Mouse (Mus musculus) MEL (cell line): ENCODE measurements around the gene Macrod2.

Experiments used
- CTCF ChIP-seq, 3 experiments: IDR thresholded peaks in 2 of 3; conservative IDR thresholded peaks in 1 of 3; 2 replicates each; pipeline ENCODE4 v1.5.1; 2011 to 2012; ENCODE audit warnings: low read length in 3 of 3, low read depth in 2 of 3, mild to moderate bottlenecking in 2 of 3, improper control_type of control experiment in 1 of 3, inconsistent platforms in 1 of 3, mixed read lengths in 1 of 3, moderate library complexity in 1 of 3; ENCODE audit not compliant: control insufficient read depth in 1 of 3, insufficient read depth in 1 of 3, poor library complexity in 1 of 3, severe bottlenecking in 1 of 3
- E2F4 ChIP-seq: IDR thresholded peaks from 2 replicates; pipeline ENCODE4 v1.6.1; 2011; ENCODE audit warnings: low read depth, low read length, improper control_type of control experiment, borderline replicate concordance
- ETS1 ChIP-seq: IDR thresholded peaks from 2 replicates; pipeline ENCODE4 v1.6.1; 2012; ENCODE audit warnings: low read depth, mild to moderate bottlenecking, inconsistent platforms, low read length, improper control_type of control experiment, moderate library complexity
- JUND ChIP-seq: IDR thresholded peaks from 2 replicates; pipeline ENCODE4 v1.6.1; 2011; ENCODE audit warnings: low read depth, mild to moderate bottlenecking, improper control_type of control experiment, low read length
- MXI1 ChIP-seq: IDR thresholded peaks from 2 replicates; pipeline ENCODE4 v1.6.1; 2011; ENCODE audit warnings: mild to moderate bottlenecking, low read depth, low read length, improper control_type of control experiment
- NRF1 ChIP-seq: IDR thresholded peaks from 2 replicates; pipeline ENCODE4 v1.6.1; 2014; ENCODE audit warnings: low read depth, mild to moderate bottlenecking, inconsistent platforms, low read length, improper control_type of control experiment, moderate library complexity; ENCODE audit not compliant: poor library complexity, insufficient read depth, severe bottlenecking
- POLR2AphosphoS2 ChIP-seq: IDR thresholded peaks from 2 replicates; pipeline ENCODE4 v1.6.1; 2011; ENCODE audit warnings: low read length, improper control_type of control experiment
- RAD21 ChIP-seq: IDR thresholded peaks from 2 replicates; pipeline ENCODE4 v1.6.1; 2011; ENCODE audit warnings: mild to moderate bottlenecking, low read depth, low read length, improper control_type of control experiment
- SIN3A ChIP-seq: IDR thresholded peaks from 2 replicates; pipeline ENCODE4 v1.6.1; 2012; ENCODE audit warnings: low read length, improper control_type of control experiment, inconsistent platforms
- TAL1 ChIP-seq: IDR thresholded peaks from 2 replicates; pipeline ENCODE4 v1.6.1; 2012; ENCODE audit warnings: mild to moderate bottlenecking, inconsistent platforms, low read length, moderate library complexity, mixed read lengths
- ZC3H11A ChIP-seq: IDR thresholded peaks from 2 replicates; pipeline ENCODE4 v1.6.1; 2012; ENCODE audit warnings: low read depth, mild to moderate bottlenecking, inconsistent platforms, low read length, improper control_type of control experiment
- ZKSCAN1 ChIP-seq: IDR thresholded peaks from 2 replicates; pipeline ENCODE4 v1.6.1; 2012; ENCODE audit warnings: low read depth, mild to moderate bottlenecking, inconsistent platforms, low read length, improper control_type of control experiment, moderate library complexity
- ZMIZ1 ChIP-seq: IDR thresholded peaks from 2 replicates; pipeline ENCODE4 v1.6.1; 2012; ENCODE audit warnings: low read depth, mild to moderate bottlenecking, inconsistent platforms, low read length, improper control_type of control experiment, moderate library complexity
- ZNF384 ChIP-seq: IDR thresholded peaks from 2 replicates; pipeline ENCODE4 v1.6.1; 2012; ENCODE audit warnings: low read depth, mild to moderate bottlenecking, inconsistent platforms, low read length, improper control_type of control experiment

GRCm38 (mm10) chr2:141301030-141301429, 905.9 kb downstream of the Macrod2 start:
- TF ChIP-seq MXI1 = no peak
- no peak for TF ChIP-seq ZMIZ1
- no peak for TF ChIP-seq ZKSCAN1
- no peak for TF ChIP-seq ETS1
- TF ChIP-seq POLR2AphosphoS2 = no peak
- TF ChIP-seq RAD21 = no peak
- no peak for TF ChIP-seq NRF1
- TF ChIP-seq CTCF (IDR thresholded peaks at IDR 0.05 in 2 of 3, conservative IDR thresholded peaks at IDR 0.05 in 1 of 3; ENCODE audit: control insufficient read depth in 1 of 3, insufficient read depth in 1 of 3, low read depth in 2 of 3, low read length in 3 of 3, poor library complexity in 1 of 3, severe bottlenecking in 1 of 3) = no peak
- TF ChIP-seq ZNF384 = no peak
- TF ChIP-seq SIN3A = no peak
- no peak for TF ChIP-seq E2F4
- TF ChIP-seq ZC3H11A = no peak
- TF ChIP-seq JUND = no peak
- TF ChIP-seq TAL1 = no peak
